Mouse (Mus musculus) stomach, embryonic 15.5 days (tissue): ENCODE measurements around the gene Kif27. TPM values are rescaled to one million over a fixed set of nuclear protein-coding genes. Genes with fewer than 3 reads are reported as not detected.

ENCODE experiments used
- ATAC-seq: fragments of 200-750 bp; cut with Nextera tagmentation; 2 replicates; pipeline ENCODE4 v1.8.0; 2017; ENCODE audit warnings: low read depth, moderate number of reproducible peaks, moderate TSS enrichment; ENCODE audit not compliant: insufficient read depth, low FRiP score
- H3K27ac ChIP-seq: fragments of 300-500 bp; sonication (generic); 2 replicates; pipeline ENCODE4 v1.5.1; 2015; ENCODE audit warnings: mild to moderate bottlenecking, inconsistent platforms
- H3K27me3 ChIP-seq: fragments of 300-500 bp; sonication (generic); replicated peaks from 2 replicates; pipeline ENCODE4 v1.6.1; 2015; ENCODE audit warnings: inconsistent platforms
- H3K36me3 ChIP-seq: fragments of 300-500 bp; sonication (generic); 2 replicates; pipeline ENCODE4 v1.6.1; 2015; ENCODE audit warnings: inconsistent platforms
- H3K4me1 ChIP-seq: fragments of 300-500 bp; sonication (generic); 2 replicates; pipeline ENCODE4 v1.6.1; 2015; ENCODE audit warnings: inconsistent platforms
- H3K4me2 ChIP-seq: fragments of 300-500 bp; sonication (generic); 2 replicates; pipeline ENCODE4 v1.6.1; 2015; ENCODE audit warnings: mild to moderate bottlenecking, inconsistent platforms
- H3K4me3 ChIP-seq: fragments of 300-500 bp; sonication (generic); replicated peaks from 2 replicates; pipeline ENCODE4 v1.5.1; 2015; ENCODE audit warnings: inconsistent platforms
- H3K9ac ChIP-seq: fragments of 300-500 bp; sonication (generic); 2 replicates; pipeline ENCODE4 v1.6.1; 2015; ENCODE audit warnings: inconsistent platforms
- H3K9me3 ChIP-seq: fragments of 300-500 bp; sonication (generic); 2 replicates; pipeline ENCODE4 v1.6.1; 2016; ENCODE audit warnings: inconsistent platforms
- WGBS: fragments of 180-500 bp; shearing (Covaris S2); methylation state at CpG from one replicate; pipeline ENCODE4 v1.1.7; 2015; 5-methylcytosine and 5-hydroxymethylcytosine counted together
- polyA plus RNA-seq: library from polyadenylated mRNA; unstranded; fragments of >200 nt; fragmentation: Nextera tagmentation; extraction: Ambion mirVana; gene quantifications from 2 replicates; pipeline ENCODE4 v1.2.1, GENCODE M21; 2015

Kif27 gene
- polyA plus RNA-seq, 1 experiment from 2014 or later = 0.49 TPM

GRCm38 (mm10) chr13:58301961-58302360 is 57.0 kb downstream of the Kif27 start:
- Histone ChIP-seq H3K4me3 (no peak overlapping the region), H3K36me3 (no peaks in the 10 kb centered on the region), H3K9ac (no peak overlapping the region), H3K4me1 (no peaks in the 10 kb centered on the region), H3K4me2 (no peak overlapping the region), H3K9me3 (no peaks in the 10 kb centered on the region), H3K27ac (no peak overlapping the region), H3K27me3 (no peaks in the 10 kb centered on the region)
- 73% methylated on average over 6 of the region's 6 CpGs for WGBS
- no peak for ATAC-seq

- ATAC-seq = no peak
- H3K9ac ChIP-seq = no peak overlapping the region
- H3K36me3 ChIP-seq = no peaks in the 10 kb centered on the region
- H3K4me3 ChIP-seq = no peak overlapping the region
- 80% methylated on average over 3 of the region's 3 CpGs for WGBS
- no peak overlapping the region for H3K4me2 ChIP-seq
- H3K27ac ChIP-seq = no peak overlapping the region
- H3K27me3 ChIP-seq = no peaks in the 10 kb centered on the region
- no peaks in the 10 kb centered on the region for H3K4me1 ChIP-seq
- no peaks in the 10 kb centered on the region for H3K9me3 ChIP-seq
Observed at GRCm38 (mm10) chr13:58298756-58299155, 60.2 kb downstream of the Kif27 start.

GRCm38 (mm10) chr13:58295582-58295981 is 63.3 kb downstream of the Kif27 start:
- 51% methylated on average over 3 of the region's 3 CpGs for WGBS
- Histone ChIP-seq H3K4me2 (no peak overlapping the region), H3K9me3 (no peaks in the 10 kb centered on the region), H3K4me1 (no peaks in the 10 kb centered on the region), H3K27ac (no peak overlapping the region), H3K9ac (no peak overlapping the region), H3K27me3 (no peaks in the 10 kb centered on the region), H3K4me3 (no peak overlapping the region), H3K36me3 (no peaks in the 10 kb centered on the region)
- no peak for ATAC-seq

GRCm38 (mm10) chr13:58292811-58293210 is 66.1 kb downstream of the Kif27 start:
- Histone ChIP-seq H3K9me3 (no peaks in the 10 kb centered on the region), H3K4me3 (no peak overlapping the region), H3K27ac (no peak overlapping the region), H3K36me3 (no peaks in the 10 kb centered on the region), H3K4me2 (no peak overlapping the region), H3K27me3 (no peaks in the 10 kb centered on the region), H3K9ac (no peak overlapping the region), H3K4me1 (no peaks in the 10 kb centered on the region)
- WGBS = 37% methylated on average over 5 of the region's 5 CpGs
- no peak for ATAC-seq

GRCm38 (mm10) chr13:58289308-58289707 is 69.6 kb downstream of the Kif27 start:
- Histone ChIP-seq H3K36me3 (no peaks in the 10 kb centered on the region), H3K4me1 (no peaks in the 10 kb centered on the region), H3K4me3 (no peak overlapping the region), H3K4me2 (no peak overlapping the region), H3K27me3 (no peaks in the 10 kb centered on the region), H3K9ac (no peak overlapping the region), H3K27ac (no peak overlapping the region), H3K9me3 (no peaks in the 10 kb centered on the region)
- WGBS = 75% methylated on average over 1 of the region's 1 CpGs
- ATAC-seq = no peak

DNA sequence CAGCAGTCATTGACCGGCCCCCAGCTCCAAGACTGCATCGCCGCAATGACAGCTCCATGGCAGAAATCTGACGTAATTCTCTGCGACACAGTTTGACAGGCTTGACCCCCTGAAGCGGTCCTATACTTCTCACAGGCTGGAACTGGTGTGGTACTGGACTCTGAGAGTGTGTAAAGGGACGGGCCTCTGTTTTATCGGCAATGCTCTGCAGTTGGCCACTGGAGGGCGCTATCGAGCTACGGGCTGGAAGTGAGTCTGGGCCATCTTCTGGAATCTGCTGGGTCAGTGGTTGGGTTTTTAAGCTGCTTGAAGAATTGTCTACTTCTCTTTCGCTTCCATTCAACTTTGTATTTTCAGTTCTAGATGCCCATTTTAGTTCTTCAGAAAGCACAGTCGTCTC is 71.1 kb downstream of the Kif27 start:
- H3K36me3 ChIP-seq = no peaks in the 10 kb centered on the region
- no peak overlapping the region for H3K4me2 ChIP-seq
- H3K27me3 ChIP-seq = no peaks in the 10 kb centered on the region
- no peaks in the 10 kb centered on the region for H3K9me3 ChIP-seq
- H3K9ac ChIP-seq = no peak overlapping the region
- no peaks in the 10 kb centered on the region for H3K4me1 ChIP-seq
- 17% methylated on average over 13 of the region's 13 CpGs for WGBS
- H3K4me3 ChIP-seq = no peak overlapping the region
- H3K27ac ChIP-seq = no peak overlapping the region
- ATAC-seq = peak; percentile 50

DNA sequence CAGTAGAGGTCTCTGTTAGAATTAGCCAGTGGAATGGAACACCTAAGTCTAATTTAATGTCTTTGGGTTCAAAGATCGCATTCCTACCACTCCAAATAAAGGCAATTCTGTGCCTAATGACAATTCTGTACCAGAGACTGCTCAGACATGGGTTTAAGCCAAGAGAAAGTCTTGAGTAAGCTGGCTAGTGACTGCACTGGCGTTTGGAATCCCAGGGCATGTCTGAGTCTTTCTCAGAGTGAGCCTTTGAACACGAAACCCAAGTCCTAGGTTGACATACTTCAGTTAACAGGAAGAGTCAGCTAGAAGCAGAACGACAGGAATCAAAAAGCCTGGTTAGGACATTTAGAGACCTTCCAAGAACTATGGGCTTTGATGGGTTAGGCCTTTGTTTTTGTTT is 75.5 kb downstream of the Kif27 start:
- Histone ChIP-seq H3K4me3 (no peak overlapping the region), H3K36me3 (no peaks in the 10 kb centered on the region), H3K4me1 (no peaks in the 10 kb centered on the region), H3K9me3 (no peaks in the 10 kb centered on the region), H3K27me3 (no peaks in the 10 kb centered on the region), H3K27ac (no peak overlapping the region), H3K9ac (no peak overlapping the region), H3K4me2 (no peak overlapping the region)
- 63% methylated on average over 4 of the region's 4 CpGs for WGBS
- ATAC-seq = no peak

GRCm38 (mm10) chr13:58281936-58282335 is 77.0 kb downstream of the Kif27 start:
- H3K36me3 ChIP-seq = no peaks in the 10 kb centered on the region
- H3K9ac ChIP-seq = no peak overlapping the region
- H3K27me3 ChIP-seq = no peaks in the 10 kb centered on the region
- H3K4me3 ChIP-seq = no peak overlapping the region
- no peak for ATAC-seq
- 59% methylated on average over 4 of the region's 4 CpGs for WGBS
- no peak overlapping the region for H3K27ac ChIP-seq
- H3K4me1 ChIP-seq = no peaks in the 10 kb centered on the region
- no peak overlapping the region for H3K4me2 ChIP-seq
- no peaks in the 10 kb centered on the region for H3K9me3 ChIP-seq

DNA sequence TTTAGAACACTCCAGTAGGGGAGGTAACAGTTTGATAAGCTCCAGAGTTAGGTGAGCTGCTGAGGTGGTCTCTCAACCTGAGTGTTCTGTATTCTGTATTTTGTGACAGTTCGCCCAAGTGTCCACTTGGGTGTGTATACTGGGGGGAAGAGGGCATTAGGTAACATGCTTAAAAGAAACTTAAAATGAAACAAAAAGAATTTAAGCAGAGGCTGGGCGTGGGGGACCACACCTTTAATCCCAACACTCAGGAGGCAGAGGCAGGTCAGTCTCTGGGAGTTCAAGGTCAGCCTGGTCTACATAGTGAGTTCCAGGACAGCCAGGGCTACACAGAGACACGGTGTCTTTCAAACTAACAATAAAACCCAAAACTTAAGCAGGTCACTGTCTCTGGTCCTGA is 78.4 kb downstream of the Kif27 start:
- ATAC-seq = no peak

DNA sequence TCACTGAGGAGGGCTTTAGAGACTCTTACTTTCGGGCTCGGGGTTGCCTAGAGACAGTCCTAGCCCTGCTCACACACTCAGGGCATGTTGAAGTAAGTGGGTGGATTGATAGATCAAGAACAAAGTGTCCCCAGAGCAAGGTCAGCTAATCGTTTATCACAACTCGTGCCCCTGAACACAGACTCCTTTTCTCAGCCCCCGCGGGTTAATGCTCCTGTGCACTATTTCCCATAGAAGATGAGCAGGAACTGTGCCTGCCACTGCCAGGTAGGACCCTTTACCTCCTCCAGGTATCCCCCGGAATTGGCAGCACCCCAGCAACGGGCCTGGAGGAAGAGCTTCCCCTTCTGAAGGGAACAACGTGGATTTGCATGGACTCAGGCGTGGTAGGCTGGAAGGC is 82.7 kb downstream of the Kif27 start:
- whole genome bisulfite sequencing = 68% methylated on average over 10 of the region's 10 CpGs
- H3K4me3 ChIP-seq = no peak overlapping the region
- no peaks in the 10 kb centered on the region for H3K4me1 ChIP-seq
- no peak overlapping the region for H3K4me2 ChIP-seq
- H3K27me3 ChIP-seq = no peaks in the 10 kb centered on the region
- no peaks in the 10 kb centered on the region for H3K9me3 ChIP-seq
- no peak overlapping the region for H3K27ac ChIP-seq
- no peaks in the 10 kb centered on the region for H3K36me3 ChIP-seq
- no peak overlapping the region for H3K9ac ChIP-seq
- ATAC-seq = no peak

More for the DNA sequence above, 78.4 kb downstream of the Kif27 start:
- WGBS = 78% methylated on average over 3 of the region's 3 CpGs
- Histone ChIP-seq H3K9me3 (no peaks in the 10 kb centered on the region), H3K4me3 (no peak overlapping the region), H3K4me2 (no peak overlapping the region), H3K27ac (no peak overlapping the region), H3K4me1 (no peaks in the 10 kb centered on the region), H3K27me3 (no peaks in the 10 kb centered on the region), H3K9ac (no peak overlapping the region), H3K36me3 (no peaks in the 10 kb centered on the region)

GRCm38 (mm10) chr13:58275599-58275998 is 83.3 kb downstream of the Kif27 start, which contains the start of gene Gkap1:
Gene Gkap1, minus strand, starts transcription at chr13:58275699.
- 72% methylated on average over 8 of the region's 8 CpGs for WGBS
- no peaks in the 10 kb centered on the region for H3K27me3 ChIP-seq
- H3K4me1 ChIP-seq = no peaks in the 10 kb centered on the region
- ATAC-seq = no peak
- H3K36me3 ChIP-seq = no peaks in the 10 kb centered on the region
- peak within 1 kb of the TSS; percentile 78 for H3K9ac ChIP-seq
- H3K4me3 ChIP-seq = peak within 1 kb of the TSS; percentile 88
- no peaks in the 10 kb centered on the region for H3K9me3 ChIP-seq
- peak within 1 kb of the TSS; percentile 91 for H3K4me2 ChIP-seq
- peak within 1 kb of the TSS; percentile 81 for H3K27ac ChIP-seq

DNA sequence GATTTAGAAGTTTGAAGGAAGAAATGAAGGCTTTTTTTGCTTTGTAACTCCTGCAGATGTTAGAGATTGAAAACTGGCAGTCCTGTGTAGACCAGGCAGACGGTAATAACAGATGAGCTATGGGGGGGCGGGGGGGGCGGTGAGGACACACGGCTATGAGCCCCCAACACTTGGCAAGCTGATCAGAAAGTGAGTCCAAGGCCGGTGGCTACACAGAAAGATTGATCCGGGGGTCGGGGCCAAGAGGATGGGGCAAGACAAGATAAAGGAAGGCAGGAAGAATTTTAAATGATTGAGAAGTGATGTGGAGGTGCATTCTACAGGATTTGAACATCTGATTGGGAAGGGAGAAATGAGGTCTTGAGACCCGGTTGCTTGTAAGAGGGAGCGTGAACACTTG is 83.8 kb downstream of the Kif27 start:
- H3K4me2 ChIP-seq = peak overlapping the region; percentile 91
- peak overlapping the region; percentile 88 for H3K4me3 ChIP-seq
- no peaks in the 10 kb centered on the region for H3K9me3 ChIP-seq
- H3K36me3 ChIP-seq = no peaks in the 10 kb centered on the region
- no peaks in the 10 kb centered on the region for H3K4me1 ChIP-seq
- no peak overlapping the region for H3K27ac ChIP-seq
- no peak for ATAC-seq
- WGBS = 21% methylated on average over 9 of the region's 9 CpGs
- no peak overlapping the region for H3K9ac ChIP-seq
- no peaks in the 10 kb centered on the region for H3K27me3 ChIP-seq

- Histone ChIP-seq H3K4me2 (peak overlapping the region; percentile 91), H3K4me3 (peak overlapping the region; percentile 88), H3K27ac (peak overlapping the region; percentile 81), H3K9ac (peak overlapping the region; percentile 78), H3K9me3 (no peaks in the 10 kb centered on the region), H3K36me3 (no peaks in the 10 kb centered on the region), H3K27me3 (no peaks in the 10 kb centered on the region), H3K4me1 (no peaks in the 10 kb centered on the region)
- ATAC-seq = peak; percentile 75
- under 1% methylated on average over 82 of the region's 84 CpGs for WGBS
Observed at GRCm38 (mm10) chr13:58274259-58274991, 84.5 kb downstream of the Kif27 start.
